Mouse (Mus musculus) C2C12 (cell line): Measurements from ENCODE around the gene Cnnm1.

Source experiments
- CTCF ChIP-seq: IDR thresholded peaks from one replicate; pipeline ENCODE4 v1.5.1; 2011; ENCODE audit not compliant: control insufficient read depth, insufficient read depth, insufficient read length
- MYOG ChIP-seq: IDR thresholded peaks from one replicate; pipeline ENCODE4 v1.6.1; 2011; ENCODE audit not compliant: control insufficient read depth, insufficient read length; ENCODE audit errors: extremely low read depth
- USF1 ChIP-seq: IDR thresholded peaks from one replicate; pipeline ENCODE4 v1.6.1; 2011; ENCODE audit warnings: low read depth, mild to moderate bottlenecking, control low read depth, moderate library complexity

- no peak for TF ChIP-seq MYOG
- TF ChIP-seq CTCF: no peak
- no peak for TF ChIP-seq USF1
These were observed 21.9 kb downstream of the Cnnm1 start for GRCm38 (mm10) chr19:43462141-43462540.
